Mouse (Mus musculus) limb, embryonic 12.5 days (tissue): ENCODE data around the gene Entpd1. TPM values are rescaled to one million over a fixed set of nuclear protein-coding genes. Genes with fewer than 3 reads are reported as not detected.

Experiments
- ATAC-seq: fragments of 200-750 bp; cut with Nextera tagmentation; 2 replicates; pipeline ENCODE4 v1.8.0; 2017; ENCODE audit warnings: low read depth, moderate TSS enrichment; ENCODE audit not compliant: insufficient number of reproducible peaks, insufficient read depth, low FRiP score, low TSS enrichment
- H3K27ac ChIP-seq: fragments of 300-500 bp; sonication (generic); 2 replicates; pipeline ENCODE4 v1.5.1; 2016; ENCODE audit warnings: mild to moderate bottlenecking, moderate library complexity
- H3K27me3 ChIP-seq: fragments of 300-500 bp; sonication (generic); 2 replicates; pipeline ENCODE4 v1.6.1; 2016; ENCODE audit warnings: mild to moderate bottlenecking, moderate library complexity
- H3K36me3 ChIP-seq: fragments of 300-500 bp; sonication (generic); 2 replicates; pipeline ENCODE4 v1.6.1; 2016; ENCODE audit warnings: mild to moderate bottlenecking, moderate library complexity
- H3K4me1 ChIP-seq: fragments of 300-500 bp; sonication (generic); replicated peaks from 2 replicates; pipeline ENCODE4 v1.6.1; 2016
- H3K4me2 ChIP-seq: fragments of 300-500 bp; sonication (generic); 2 replicates; pipeline ENCODE4 v1.6.1; 2016; ENCODE audit warnings: mild to moderate bottlenecking, moderate library complexity
- H3K4me3 ChIP-seq: fragments of 300-500 bp; sonication (generic); replicated peaks from 2 replicates; pipeline ENCODE4 v1.5.1; 2016; ENCODE audit warnings: mild to moderate bottlenecking
- H3K9ac ChIP-seq: fragments of 300-500 bp; sonication (generic); replicated peaks from 2 replicates; pipeline ENCODE4 v1.6.1; 2016; ENCODE audit warnings: mild to moderate bottlenecking, moderate library complexity
- H3K9me3 ChIP-seq: fragments of 300-500 bp; sonication (generic); 2 replicates; pipeline ENCODE4 v1.6.1; 2016; ENCODE audit warnings: mild to moderate bottlenecking, moderate library complexity
- WGBS: fragments of 180-500 bp; shearing (Covaris S2); methylation state at CpG from one replicate; pipeline ENCODE4 v1.1.7; 2016; 5-methylcytosine and 5-hydroxymethylcytosine counted together
- polyA plus RNA-seq: library from polyadenylated mRNA; unstranded; fragments of >200 nt; fragmentation: Nextera tagmentation; extraction: Ambion mirVana; gene quantifications from 2 replicates; pipeline ENCODE4 v1.2.1, GENCODE M21; 2016

Gene Entpd1
- polyA plus RNA-seq, 1 experiment from 2014 or later: 6.5 TPM

GRCm38 (mm10) chr19:40698103-40698853, 86.1 kb downstream of the Entpd1 start:
- Histone ChIP-seq H3K36me3 (no peaks in the 10 kb centered on the region), H3K4me3 (no peak overlapping the region), H3K9ac (no peak overlapping the region), H3K27me3 (no peaks in the 10 kb centered on the region; the same call in 1 of the 2 replicates), H3K9me3 (no peaks in the 10 kb centered on the region), H3K4me1 (peaks cover 6% of the 10 kb centered on the region; the same call in 1 of the 2 replicates), H3K27ac (no peak overlapping the region), H3K4me2 (no peak overlapping the region)
- ATAC-seq: no peak
- WGBS: 78% methylated on average over 13 of the region's 13 CpGs

- 89% methylated on average over 5 of the region's 5 CpGs for WGBS
- ATAC-seq: no peak
- Histone ChIP-seq H3K4me2 (no peak overlapping the region), H3K27ac (no peak overlapping the region), H3K36me3 (no peaks in the 10 kb centered on the region), H3K4me3 (no peak overlapping the region), H3K9ac (no peak overlapping the region), H3K9me3 (no peaks in the 10 kb centered on the region), H3K27me3 (no peaks in the 10 kb centered on the region; the same call in 1 of the 2 replicates), H3K4me1 (peaks cover 6% of the 10 kb centered on the region; the same call in 1 of the 2 replicates)
Observed at GRCm38 (mm10) chr19:40699816-40700215, 87.7 kb downstream of the Entpd1 start.

GRCm38 (mm10) chr19:40702406-40702805, 90.2 kb downstream of the Entpd1 start:
- H3K9ac ChIP-seq: no peak overlapping the region
- WGBS: 62% methylated on average over 4 of the region's 4 CpGs

GRCm38 (mm10) chr19:40712889-40713628, 100.9 kb downstream of the Entpd1 start:
- ATAC-seq: no peak
- WGBS: 82% methylated on average over 15 of the region's 16 CpGs
- Histone ChIP-seq H3K36me3 (no peaks in the 10 kb centered on the region), H3K4me1 (peaks cover 7% of the 10 kb centered on the region), H3K9me3 (no peaks in the 10 kb centered on the region), H3K9ac (no peak overlapping the region), H3K4me3 (no peak overlapping the region), H3K27me3 (peaks cover 8% of the 10 kb centered on the region), H3K4me2 (no peak overlapping the region), H3K27ac (no peak overlapping the region)

More at GRCm38 (mm10) chr19:40702406-40702805, 90.2 kb downstream of the Entpd1 start:
- Histone ChIP-seq H3K4me3 (no peak overlapping the region), H3K27me3 (no peaks in the 10 kb centered on the region; the same call in 1 of the 2 replicates), H3K4me2 (no peak overlapping the region), H3K9me3 (no peaks in the 10 kb centered on the region), H3K4me1 (peaks cover 6% of the 10 kb centered on the region; the same call in 1 of the 2 replicates), H3K27ac (no peak overlapping the region), H3K36me3 (no peaks in the 10 kb centered on the region)
- no peak for ATAC-seq

GRCm38 (mm10) chr19:40714700-40715099, 102.5 kb downstream of the Entpd1 start:
- H3K27me3 ChIP-seq: peaks cover 8% of the 10 kb centered on the region
- no peak overlapping the region for H3K27ac ChIP-seq

GRCm38 (mm10) chr19:40716981-40717380, 104.8 kb downstream of the Entpd1 start:
- no peak for ATAC-seq
- no peaks in the 10 kb centered on the region for H3K9me3 ChIP-seq
- no peak overlapping the region for H3K4me3 ChIP-seq
- H3K27me3 ChIP-seq: peaks cover 8% of the 10 kb centered on the region; the same call in 1 of the 2 replicates
- no peaks in the 10 kb centered on the region for H3K36me3 ChIP-seq
- 90% methylated on average over 6 of the region's 6 CpGs for WGBS
- H3K4me2 ChIP-seq: no peak overlapping the region
- H3K27ac ChIP-seq: no peak overlapping the region
- no peak overlapping the region for H3K9ac ChIP-seq
- H3K4me1 ChIP-seq: peaks cover 20% of the 10 kb centered on the region

More at GRCm38 (mm10) chr19:40714700-40715099, 102.5 kb downstream of the Entpd1 start:
- Histone ChIP-seq H3K4me1 (peaks cover 12% of the 10 kb centered on the region), H3K9me3 (no peaks in the 10 kb centered on the region), H3K36me3 (no peaks in the 10 kb centered on the region), H3K4me3 (no peak overlapping the region), H3K9ac (no peak overlapping the region), H3K4me2 (peak overlapping the region; percentile 13; the same call in 1 of the 2 replicates)
- WGBS: 28% methylated on average over 5 of the region's 5 CpGs
- 0 out of 2 replicates have a peak, but pooled peaks have one; percentile 66 for ATAC-seq

- Histone ChIP-seq H3K4me2 (no peak overlapping the region), H3K4me1 (peaks cover 24% of the 10 kb centered on the region), H3K4me3 (no peak overlapping the region), H3K27me3 (peaks cover 2% of the 10 kb centered on the region; the same call in 1 of the 2 replicates), H3K9ac (0 out of 2 replicates have a peak overlapping the region, but pooled peaks have one; percentile 31), H3K36me3 (no peaks in the 10 kb centered on the region), H3K27ac (no peak overlapping the region), H3K9me3 (no peaks in the 10 kb centered on the region)
- ATAC-seq: no peak
- 36% methylated on average over 11 of the region's 11 CpGs for WGBS
Observed at GRCm38 (mm10) chr19:40719439-40720105, 107.4 kb downstream of the Entpd1 start.

- WGBS: 59% methylated on average over 12 of the region's 12 CpGs
- peaks cover 18% of the 10 kb centered on the region for H3K4me1 ChIP-seq
- no peaks in the 10 kb centered on the region for H3K9me3 ChIP-seq
- peaks cover 2% of the 10 kb centered on the region; the same call in 1 of the 2 replicates for H3K27me3 ChIP-seq
- no peak overlapping the region for H3K4me3 ChIP-seq
- no peak overlapping the region for H3K27ac ChIP-seq
- no peak overlapping the region for H3K4me2 ChIP-seq
- no peak for ATAC-seq
- H3K9ac ChIP-seq: no peak overlapping the region
- H3K36me3 ChIP-seq: no peaks in the 10 kb centered on the region
Observed at GRCm38 (mm10) chr19:40720381-40720780, 108.2 kb downstream of the Entpd1 start.

- H3K4me3 ChIP-seq: no peak overlapping the region
- ATAC-seq: no peak
- no peak overlapping the region for H3K4me2 ChIP-seq
- 55% methylated on average over 11 of the region's 11 CpGs for WGBS
- peak overlapping the region; percentile 59 for H3K27ac ChIP-seq
- no peaks in the 10 kb centered on the region for H3K9me3 ChIP-seq
- no peak overlapping the region for H3K9ac ChIP-seq
- no peaks in the 10 kb centered on the region; the same call in 1 of the 2 replicates for H3K27me3 ChIP-seq
- H3K4me1 ChIP-seq: peaks cover 25% of the 10 kb centered on the region
- H3K36me3 ChIP-seq: no peaks in the 10 kb centered on the region
Observed at GRCm38 (mm10) chr19:40722137-40723038, 110.2 kb downstream of the Entpd1 start.

- H3K4me1 ChIP-seq: peaks cover 29% of the 10 kb centered on the region
- WGBS: 57% methylated on average over 10 of the region's 10 CpGs
- H3K27me3 ChIP-seq: no peaks in the 10 kb centered on the region
- H3K36me3 ChIP-seq: no peaks in the 10 kb centered on the region
- no peaks in the 10 kb centered on the region for H3K9me3 ChIP-seq
- no peak overlapping the region for H3K9ac ChIP-seq
- H3K4me3 ChIP-seq: no peak overlapping the region
- ATAC-seq: no peak
- no peak overlapping the region for H3K4me2 ChIP-seq
- H3K27ac ChIP-seq: no peak overlapping the region
Observed at GRCm38 (mm10) chr19:40723516-40723915, 111.3 kb downstream of the Entpd1 start.
